Mouse (Mus musculus) frontal cortex, postnatal 36 days (tissue): Measurements from ENCODE around the gene Trir.

Experiments
- DNase-seq, 2 experiments: peaks; one replicate each; pipeline ENCODE4 v3.0.0; 2022; ENCODE audit warnings: low spot score in 2 of 2

Trir gene

DNA sequence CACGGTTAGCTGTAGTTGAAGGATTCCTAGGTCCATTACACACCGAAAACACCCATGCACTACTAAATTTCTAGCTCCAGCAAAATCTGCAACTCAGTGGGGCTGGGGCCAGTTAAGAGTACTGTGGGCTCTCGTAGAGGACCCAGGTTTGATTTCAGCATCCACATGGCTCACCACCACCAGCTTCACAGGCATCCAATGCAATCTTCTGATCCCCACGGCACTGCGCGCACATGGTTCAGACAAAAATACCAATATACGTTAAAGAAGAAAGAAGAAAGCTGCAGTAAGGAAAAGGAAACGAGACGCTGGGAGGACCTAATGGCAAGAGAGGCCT lies 9.7 kb downstream of the Trir start:
- no peak for DNase-seq

DNA sequence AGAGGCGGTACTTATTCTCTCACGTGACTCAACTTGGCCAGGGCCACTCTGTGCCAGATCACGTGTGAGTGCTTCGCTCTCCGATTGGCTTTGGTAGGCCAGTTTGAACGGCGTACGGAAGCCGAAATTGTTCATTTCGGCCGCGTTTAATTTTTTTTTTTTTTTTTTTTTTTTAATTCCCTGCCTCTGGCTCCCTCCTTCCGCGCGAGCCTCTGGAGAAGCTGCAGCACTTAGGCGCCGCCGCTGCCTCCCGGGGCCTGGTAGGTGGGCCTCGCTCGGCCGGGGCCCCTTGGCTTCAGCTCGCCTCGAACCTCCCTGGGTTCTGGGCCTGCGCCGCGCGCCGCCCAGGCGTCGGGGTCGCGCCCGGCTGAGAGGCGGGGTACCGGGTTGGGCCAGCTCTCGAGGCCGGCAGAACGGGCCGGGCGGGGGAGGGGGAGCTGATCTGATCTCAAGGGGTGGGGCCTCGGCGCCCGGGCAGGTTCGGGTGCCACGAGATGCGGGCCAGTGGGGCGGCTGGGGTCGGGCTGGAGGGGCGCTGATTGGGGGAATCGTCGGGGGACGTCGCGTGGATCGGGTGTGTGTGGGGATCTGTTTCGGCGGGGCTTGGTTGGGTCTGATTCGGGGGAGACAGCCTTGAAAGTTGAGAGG lies 10.2 kb downstream of the Trir start, which contains the start of gene Tnpo2:
Tnpo2 (plus strand) TSS at position 198 of the 648 bp plus-strand sequence.
- peak; percentile 86 to 95 for DNase-seq

DNA sequence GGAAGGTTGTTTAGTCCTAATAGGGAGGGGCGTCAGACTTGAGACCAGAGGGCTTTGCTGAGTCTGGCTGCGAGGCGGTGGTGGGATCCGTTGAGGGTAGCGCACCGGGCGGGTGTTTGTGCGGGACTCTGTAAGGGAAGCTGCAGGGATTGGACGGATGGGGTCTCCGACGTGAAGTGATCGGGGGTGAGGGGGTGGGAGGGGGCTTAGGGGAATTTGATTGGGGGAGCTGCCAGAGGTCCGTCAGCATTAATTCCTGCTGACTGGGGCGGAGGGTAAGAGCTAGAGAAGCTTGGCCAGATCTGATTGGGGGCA lies 10.7 kb downstream of the Trir start:
- no peak for DNase-seq

DNA sequence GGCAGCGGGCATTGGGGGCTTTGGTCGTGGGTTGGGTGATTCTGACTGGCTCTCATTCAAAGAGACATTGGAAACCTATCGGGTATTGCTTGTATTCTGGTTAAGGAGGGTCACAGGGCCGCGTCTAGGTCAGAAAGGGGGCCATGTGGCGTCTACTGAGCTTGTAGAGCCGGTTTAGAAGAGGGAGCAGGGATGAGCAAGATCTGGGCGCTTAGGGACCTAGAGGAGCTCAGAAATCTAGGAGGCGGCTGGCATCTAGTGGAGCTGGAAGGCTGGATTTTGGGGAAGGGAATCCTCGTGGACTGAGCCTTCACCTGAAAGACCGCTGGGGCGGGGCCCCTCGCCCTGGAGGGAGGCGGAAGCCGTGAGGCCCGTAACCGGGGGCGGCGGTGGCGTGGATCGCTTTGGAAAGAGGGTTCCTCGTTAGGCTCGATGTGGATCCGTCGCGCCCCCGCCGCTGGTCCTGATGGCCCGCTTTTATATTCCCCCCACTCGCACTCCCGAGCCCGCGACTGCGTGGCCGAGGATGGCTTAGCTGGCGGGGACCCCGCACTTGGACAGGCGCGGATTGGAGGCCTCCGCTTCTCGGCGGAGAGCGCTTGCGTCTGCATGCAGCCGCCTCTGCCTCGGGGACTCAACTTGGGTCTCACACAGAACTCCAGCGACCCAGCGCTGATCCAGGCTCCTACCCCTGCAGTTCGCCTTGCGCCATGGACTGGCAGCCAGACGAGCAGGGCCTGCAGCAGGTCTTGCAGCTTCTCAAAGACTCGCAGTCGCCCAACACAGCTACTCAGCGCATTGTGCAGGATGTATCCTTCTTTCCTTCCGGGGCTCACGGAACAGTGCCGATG lies 11.3 kb downstream of the Trir start:
- DNase-seq: peak; percentile 67 to 70

DNA sequence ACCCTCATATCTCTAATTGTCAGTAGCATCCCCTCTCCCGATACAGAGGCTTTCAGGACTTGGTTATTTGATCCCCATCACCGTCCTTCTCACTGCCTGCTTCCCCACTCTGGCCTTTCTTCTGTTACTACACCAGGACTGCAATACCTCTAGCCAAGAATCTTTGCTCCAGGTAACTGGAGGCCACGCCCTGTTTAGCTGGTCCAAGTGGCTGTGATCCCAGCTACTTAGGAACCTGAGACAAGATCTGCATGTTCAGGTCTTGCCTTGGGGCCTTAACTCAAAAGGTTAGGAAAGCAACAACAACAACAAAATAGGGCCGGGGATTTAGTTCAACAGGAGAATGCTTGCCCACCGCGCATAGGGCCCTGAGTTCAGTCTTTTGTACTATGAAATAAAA lies 17.0 kb downstream of the Trir start:
- no peak for DNase-seq

DNA sequence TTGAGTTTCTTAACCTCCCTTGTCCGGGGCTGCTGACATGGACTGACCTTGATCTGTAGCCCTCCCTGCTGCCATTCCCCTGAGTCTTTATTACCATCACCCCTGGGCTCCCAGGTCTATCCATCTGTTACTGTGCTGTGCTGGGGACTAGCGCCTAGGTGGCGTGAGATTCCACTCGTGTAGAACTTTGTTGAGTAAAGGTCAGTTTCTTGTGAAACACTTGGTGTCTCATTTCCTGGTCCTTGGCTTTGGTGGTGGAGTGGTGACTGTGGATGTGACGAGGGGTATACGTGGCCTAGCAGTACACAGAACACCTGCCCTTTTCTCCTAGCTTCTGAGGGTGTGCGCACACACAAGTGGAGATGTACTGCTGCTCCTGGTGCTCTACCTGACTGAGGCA lies 30.7 kb downstream of the Trir start:
- no peak for DNase-seq

DNA sequence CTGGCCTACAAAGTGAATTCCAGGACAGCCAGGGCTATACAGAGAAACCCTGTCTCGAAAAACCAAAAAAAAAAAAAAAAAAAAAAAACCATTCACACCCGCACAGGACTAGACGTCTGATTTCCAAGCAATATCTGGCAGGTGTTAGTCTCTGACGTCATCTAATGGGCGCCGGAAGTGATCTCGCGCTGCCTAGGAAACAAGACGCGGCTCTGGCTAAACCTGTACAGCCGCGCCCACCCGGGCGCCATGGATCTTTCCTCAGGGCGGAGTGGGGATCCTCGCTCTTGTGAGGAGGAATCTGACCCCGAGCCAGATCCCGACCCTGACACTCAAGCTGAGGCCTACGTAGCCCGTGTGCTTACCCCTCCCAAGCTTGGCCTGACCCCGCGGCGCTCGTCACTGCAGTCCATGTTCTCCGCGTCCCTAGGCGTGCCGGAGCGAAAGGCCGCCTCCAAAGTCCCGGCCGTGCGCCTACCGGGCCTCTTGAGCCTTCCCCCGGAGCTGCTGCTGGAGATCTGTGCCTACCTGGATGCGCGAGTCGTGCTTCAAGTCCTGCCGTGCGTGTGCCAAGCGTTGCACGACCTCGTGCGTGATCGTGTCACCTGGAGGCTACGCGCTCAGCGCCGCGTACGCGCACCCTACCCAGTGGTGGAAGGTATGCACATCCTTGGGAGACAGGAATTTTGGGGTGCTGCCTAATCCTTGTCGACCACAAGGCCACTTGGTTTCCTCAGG lies 33.4 kb downstream of the Trir start, which contains the start of gene Fbxw9:
Fbxw9 (plus strand) TSS at position 177 of the 738 bp plus-strand sequence.
- DNase-seq: peak; percentile 89 to 96

DNA sequence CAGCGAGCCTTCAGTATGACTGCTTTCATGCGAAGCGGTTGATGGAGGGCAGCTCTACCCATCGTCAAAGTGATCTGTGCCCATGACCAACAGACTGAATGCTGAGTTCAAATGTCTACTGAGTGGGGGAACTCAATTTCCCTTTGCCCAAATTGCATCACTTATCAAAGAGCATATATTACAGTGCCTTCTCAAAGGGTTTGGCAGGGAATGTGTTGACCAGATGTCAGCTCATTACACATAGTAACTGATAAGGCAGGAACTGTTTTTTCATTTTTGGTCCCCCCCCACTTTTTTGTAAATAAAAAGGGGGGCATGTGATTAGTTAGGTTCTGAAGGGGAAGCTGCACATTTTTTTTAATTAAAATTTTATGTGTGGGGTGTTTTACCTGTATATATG lies 36.0 kb downstream of the Trir start:
- DNase-seq: no peak

DNA sequence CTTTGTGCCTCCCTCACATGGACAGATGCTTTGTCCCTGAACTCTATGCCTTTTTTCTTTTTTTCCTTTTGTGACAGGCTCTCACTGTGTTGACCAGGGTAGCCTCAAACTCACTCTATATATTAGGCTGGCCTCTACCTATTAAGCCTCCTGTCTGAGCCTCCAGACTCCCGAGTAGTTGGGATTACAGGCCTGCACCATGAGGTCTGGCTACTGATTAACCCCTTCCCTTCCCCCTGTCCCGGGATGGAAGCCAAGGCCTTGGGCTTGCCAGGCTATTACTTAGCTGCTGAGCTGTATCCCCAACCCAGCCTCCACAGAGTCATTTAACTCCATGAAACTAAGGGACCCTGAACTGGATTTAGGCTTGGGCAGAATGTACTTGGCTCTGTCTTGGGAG lies 38.6 kb downstream of the Trir start:
- DNase-seq: no peak

DNA sequence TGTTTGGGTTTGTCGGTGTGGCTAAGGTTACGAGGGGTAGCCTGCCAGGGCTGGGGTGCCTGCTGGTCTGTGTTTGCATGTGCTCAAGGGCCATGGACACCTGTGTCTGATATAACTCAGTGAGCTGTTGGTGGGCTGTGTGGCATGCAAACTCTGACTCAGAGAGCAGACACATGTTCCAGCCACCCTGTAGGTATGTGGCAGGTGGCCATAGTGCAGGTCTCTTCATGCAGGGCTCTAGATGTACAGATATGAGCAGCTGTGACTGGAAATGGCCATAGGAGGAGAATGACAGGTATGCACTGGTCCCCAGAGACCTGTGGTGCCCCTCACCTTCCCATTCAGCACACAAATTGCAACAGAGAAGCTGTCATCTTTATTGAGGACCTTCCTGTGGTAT lies 40.5 kb downstream of the Trir start:
- DNase-seq: no peak

DNA sequence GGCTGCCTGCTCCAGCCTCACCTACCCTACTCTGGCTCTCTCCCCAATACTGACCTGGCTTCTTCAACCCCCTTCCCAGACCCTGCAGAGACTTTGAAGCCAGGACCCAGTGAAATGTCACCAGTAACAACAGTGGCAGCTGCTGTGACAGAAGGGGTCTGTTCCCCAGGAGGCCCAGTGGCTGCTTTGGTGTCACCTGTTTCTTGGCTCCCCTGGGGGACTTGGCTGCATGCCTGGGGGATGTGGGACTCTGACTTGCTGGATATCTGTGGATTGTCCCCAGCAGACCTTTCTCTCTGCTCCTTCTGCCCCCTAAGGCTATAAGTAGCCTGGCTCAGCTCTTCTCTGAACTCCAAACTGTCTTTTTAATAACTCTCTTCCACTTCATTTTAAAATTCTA lies 41.4 kb downstream of the Trir start, which contains the start of gene Gm5741:
Gm5741 (minus strand) TSS at position 1 of the 400 bp plus-strand sequence.
- no peak for DNase-seq

DNA sequence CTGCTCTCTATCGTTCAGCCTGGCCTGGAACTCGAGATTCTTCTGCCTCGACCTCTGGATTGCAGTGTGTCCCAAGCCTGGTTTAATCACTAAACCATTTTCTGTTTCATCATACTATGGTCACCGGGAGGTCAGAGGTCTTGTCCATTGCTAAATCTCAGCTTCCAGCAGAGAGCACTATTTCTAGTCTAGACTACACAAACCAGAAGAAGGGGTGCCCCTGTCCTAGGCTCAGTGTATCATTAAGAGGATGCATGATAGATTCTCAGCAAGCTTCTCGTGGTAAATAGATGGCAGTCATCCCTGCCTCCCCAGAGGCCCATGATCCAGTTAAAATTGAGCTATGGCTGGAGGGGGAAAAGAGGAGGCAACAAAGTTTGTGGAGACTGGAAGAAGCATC lies 44.4 kb downstream of the Trir start:
- no peak for DNase-seq

DNA sequence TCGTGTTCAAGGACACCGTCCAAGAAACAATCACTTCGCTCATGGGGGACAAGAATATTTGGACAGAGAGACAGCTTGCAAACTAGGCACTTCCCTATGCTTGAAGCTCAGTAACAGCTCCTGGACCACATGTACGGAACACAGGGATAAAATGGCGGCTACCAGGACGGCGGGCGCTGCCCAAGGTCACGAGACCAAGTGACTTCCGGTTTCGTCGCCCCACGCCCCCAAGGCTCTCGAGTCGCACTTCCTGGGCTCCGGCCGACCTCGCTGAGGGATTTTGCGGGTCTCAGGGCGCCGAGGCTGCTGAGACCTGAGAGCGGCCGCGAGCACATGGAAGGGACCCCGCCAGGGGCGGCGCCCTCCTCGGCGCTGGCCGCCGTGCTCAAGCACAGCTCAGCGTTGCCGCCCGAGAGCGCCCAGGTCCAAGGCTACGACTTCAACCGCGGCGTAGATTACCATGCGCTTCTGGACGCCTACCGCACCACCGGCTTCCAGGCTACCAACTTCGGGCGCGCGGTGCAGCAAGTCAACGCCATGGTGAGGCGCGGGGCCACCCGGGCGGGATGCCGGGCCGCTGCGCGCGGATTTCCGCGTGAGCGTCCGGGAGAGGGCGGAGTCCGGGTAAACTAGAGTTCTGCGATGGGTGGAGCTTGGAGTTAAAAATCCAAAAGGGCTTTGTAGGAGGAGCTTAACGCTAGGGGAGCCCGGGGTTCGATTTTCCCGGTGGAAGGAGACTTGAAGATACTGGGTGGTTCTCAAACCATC lies 45.1 kb downstream of the Trir start, which contains the start of gene Dhps:
Dhps (plus strand) TSS at position 244 of the 768 bp plus-strand sequence.
- DNase-seq: peak; percentile 91 to 94

DNA sequence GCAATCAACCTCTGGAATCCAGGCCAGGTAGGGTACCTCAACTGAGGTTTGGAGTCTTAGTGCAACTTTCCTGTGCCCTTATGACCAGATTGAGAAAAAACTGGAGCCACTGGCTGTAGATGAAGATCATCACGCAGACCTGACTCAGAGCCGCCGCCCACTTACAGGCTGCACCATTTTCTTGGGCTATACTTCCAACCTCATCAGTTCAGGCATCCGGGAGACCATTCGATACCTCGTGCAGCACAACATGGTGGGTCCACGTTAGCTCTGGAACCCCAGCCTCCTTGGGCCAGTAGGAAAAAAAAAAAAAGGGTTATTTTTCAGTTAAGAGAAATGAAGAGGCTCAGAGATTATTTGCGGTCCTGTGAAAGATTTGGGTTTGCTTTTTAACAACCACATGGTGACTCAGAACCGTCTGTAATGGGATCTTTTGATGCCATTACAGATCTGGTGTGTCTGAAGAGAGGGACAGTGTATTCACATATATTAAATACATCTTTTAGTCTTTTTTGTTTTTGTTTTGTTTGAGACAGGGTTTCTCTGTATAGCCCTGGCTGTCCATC lies 45.8 kb downstream of the Trir start:
- no peak for DNase-seq

DNA sequence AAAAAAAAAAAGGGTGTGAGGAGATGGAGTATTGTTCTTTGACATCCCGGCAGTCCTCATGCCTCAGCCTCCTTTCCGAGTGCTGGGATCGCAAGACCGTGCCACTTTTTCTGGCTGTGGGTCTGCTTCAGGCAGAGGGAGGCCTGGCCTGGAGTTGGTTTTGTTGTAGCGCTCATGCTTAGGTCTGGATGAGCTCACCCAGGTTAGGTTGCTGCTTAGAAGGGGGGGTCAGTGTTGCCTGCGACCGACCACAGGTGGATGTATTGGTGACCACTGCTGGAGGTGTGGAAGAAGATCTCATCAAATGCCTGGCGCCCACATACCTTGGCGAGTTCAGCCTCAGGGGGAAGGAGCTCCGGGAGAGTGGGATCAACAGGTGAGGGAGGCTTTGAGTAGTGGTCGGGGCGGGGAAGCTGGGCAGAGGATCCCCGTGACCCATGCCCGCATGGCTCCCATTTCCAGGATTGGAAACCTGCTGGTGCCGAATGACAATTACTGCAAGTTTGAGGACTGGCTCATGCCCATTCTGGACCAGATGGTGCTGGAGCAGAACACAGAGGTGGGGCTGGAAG lies 46.5 kb downstream of the Trir start:
- no peak for DNase-seq

DNA sequence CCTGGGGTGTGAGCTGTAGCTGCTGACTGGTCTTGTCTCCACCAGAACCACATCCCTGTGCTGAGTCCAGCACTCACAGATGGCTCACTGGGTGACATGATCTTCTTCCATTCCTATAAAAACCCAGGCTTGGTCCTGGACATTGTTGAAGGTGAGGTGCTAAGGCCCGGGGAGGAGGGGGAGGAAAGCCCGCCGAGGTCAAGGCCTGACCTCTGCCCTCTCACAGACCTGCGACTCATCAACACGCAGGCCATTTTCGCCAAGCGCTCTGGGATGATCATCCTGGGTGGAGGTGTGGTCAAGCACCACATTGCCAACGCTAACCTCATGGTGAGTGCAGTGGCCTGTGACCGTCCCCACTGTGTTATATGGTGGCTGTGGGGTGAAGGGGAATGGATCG lies 47.5 kb downstream of the Trir start:
- no peak for DNase-seq

DNA sequence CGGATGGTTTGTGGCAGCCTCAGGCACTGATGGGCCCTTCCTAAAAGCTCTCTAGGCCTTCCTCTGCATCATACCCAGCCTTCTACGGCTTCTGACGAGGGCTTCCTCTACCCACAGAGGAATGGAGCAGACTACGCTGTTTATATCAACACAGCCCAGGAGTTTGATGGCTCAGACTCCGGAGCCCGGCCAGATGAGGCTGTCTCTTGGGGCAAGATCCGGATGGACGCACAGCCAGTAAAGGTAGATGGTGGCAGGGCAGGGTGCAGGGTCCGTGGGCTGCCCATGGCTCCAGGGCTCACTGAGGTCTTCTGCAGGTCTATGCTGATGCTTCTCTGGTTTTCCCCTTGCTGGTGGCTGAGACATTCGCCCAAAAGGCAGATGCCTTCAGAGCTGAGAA lies 48.0 kb downstream of the Trir start:
- DNase-seq: no peak

DNA sequence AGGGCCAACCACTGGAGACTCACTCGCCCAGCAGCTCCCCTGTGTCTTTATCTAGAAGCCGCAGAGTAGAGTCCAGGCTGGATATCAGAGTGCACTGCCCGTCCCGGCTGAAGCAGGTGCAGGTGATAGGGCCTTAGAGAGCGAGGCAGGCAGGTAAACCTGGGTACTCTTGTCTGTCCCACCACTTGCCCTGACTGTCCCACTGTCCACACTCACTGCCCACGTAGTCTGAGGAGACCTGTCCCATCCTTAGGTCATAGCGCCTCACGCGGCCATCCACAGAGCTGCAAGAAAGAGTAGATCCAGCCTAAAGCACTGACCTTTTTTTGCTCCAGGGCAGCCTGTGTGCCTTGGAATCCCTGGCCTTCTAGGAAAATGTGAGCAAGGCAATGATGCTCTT lies 49.4 kb downstream of the Trir start:
- DNase-seq: no peak

DNA sequence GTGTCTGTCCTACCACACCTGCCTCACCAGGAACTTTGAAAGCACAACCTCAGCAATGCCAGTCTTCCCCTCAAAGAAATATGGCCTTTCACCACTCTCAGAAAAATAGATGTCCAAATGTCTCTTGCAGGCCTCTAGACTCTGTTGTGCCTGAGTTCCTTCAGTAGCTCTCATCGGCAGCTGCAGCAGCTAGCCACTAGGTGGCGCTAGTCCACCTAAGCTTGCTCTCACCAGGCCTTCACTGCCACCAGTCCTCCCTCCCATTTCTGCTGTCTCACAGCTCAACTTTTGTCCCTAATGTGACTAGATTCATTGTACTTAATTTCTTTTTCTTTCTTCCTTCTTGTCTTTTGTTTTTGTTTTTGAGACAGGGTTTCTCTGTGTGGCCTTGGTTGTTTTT lies 50.4 kb downstream of the Trir start:
- peak; percentile 74 to 83 for DNase-seq
